Mouse (Mus musculus) right cerebral cortex, postnatal 10 days (tissue): ENCODE results near the gene Sdhd.
"Not testable (repeated sequence)": the region's sequence is repeated elsewhere in the genome, so short reads cannot be mapped to it uniquely, and the experiment has no call there.

Experiments
- DNase-seq, 2 experiments: peaks; one replicate each; pipeline ENCODE4 v3.0.0; 2021; ENCODE audit warnings: low spot score in 2 of 2

Gene Sdhd

GRCm38 (mm10) chr9:50603189-50603997 is at the start of gene Sdhd, which contains the start of gene Timm8b:
Sdhd (minus strand) TSS chr9:50603812.
Timm8b (plus strand) TSS chr9:50603910.
- peak; percentile 97 to 98 for DNase-seq

DNA sequence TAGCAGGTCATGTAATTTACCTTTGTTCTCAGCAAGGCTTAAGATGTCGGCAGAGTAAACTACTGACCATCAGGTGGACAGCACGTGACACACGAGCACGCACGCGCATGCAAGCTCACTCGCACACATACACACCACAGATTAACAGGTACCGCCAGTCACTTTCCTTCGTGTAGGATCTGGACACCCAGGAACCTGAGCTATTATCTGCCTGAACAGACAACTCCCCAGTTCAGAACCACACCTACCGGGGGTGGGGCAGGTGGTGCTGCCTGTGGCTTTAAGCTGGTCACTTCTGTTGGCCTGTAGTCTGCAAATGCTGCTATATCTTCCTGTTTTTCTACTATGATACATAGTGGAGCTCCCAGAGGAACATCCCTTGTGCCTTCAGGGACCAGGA is 46.9 kb upstream of the Sdhd start:
- no peak for DNase-seq

DNA sequence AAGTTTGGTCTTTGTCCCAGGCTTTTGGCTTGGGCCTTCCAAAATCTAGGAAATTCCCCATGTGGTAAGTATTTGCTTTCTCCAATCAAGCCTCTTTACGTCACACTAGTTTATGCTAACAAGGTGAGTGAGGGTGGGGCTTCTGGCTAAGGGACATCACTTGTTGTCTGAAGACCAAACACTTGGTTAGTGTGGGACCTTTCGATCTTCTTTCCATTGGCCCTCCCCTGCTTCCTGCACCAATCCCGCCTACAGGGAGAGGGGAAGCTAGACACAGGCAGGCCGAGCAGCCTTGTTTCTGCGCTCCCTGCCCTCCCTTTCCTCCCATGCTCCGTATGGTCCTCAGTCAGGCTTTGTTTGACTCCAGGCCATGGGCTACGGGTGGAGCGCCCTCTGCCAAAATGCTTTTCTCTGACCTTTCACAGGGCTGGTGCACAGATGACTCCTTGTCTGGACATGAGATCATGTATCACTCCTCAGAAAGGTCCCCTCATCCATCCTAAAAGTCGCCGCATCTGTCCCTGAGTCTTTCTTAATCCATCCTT is 43.3 kb upstream of the Sdhd start:
- no peak for DNase-seq

DNA sequence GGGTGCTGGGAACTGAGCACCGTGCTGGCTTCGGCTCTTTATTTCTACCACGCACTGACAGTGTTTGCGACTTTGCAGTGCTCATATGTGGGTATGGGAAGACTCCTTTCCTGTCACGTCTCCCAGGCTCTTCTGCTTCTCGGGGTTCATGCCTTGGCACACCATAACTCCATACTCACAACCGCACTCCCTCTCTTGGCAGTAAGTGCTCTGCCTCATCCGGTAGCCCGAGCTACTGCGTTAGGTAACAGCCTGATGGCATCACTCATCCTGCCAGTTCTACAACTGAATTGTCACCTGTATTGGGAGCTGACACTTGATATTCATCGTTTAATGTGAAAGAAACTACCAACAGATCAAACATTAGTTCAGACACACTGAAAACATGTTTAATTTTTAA is 30.7 kb upstream of the Sdhd start:
- no peak for DNase-seq

- DNase-seq = no peak
Measured at GRCm38 (mm10) chr9:50633059-50633458, 29.4 kb upstream of the Sdhd start.

- DNase-seq = no peak
Measured at GRCm38 (mm10) chr9:50632016-50632688, 28.5 kb upstream of the Sdhd start.

DNA sequence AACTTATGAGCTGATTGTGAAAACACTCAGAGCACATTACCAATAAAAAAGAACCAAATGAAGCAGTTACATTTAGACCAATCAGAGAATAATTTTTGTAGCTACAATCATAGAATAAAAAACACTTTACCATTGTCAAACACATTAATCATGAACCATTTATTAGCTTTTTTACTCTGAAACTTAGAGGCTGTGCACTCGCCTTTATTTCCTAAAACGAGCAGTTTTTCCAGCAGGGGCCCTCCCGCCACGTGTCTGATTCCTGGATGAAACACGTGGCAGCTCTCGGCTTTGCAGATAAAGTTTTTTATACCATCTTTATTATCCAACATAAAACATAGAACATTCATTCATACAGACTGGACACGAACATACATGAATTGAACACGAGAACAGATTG is 27.3 kb upstream of the Sdhd start:
- not testable (repeated sequence) for DNase-seq

- DNase-seq = no peak
Measured at GRCm38 (mm10) chr9:50617794-50618330, 14.2 kb upstream of the Sdhd start.

DNA sequence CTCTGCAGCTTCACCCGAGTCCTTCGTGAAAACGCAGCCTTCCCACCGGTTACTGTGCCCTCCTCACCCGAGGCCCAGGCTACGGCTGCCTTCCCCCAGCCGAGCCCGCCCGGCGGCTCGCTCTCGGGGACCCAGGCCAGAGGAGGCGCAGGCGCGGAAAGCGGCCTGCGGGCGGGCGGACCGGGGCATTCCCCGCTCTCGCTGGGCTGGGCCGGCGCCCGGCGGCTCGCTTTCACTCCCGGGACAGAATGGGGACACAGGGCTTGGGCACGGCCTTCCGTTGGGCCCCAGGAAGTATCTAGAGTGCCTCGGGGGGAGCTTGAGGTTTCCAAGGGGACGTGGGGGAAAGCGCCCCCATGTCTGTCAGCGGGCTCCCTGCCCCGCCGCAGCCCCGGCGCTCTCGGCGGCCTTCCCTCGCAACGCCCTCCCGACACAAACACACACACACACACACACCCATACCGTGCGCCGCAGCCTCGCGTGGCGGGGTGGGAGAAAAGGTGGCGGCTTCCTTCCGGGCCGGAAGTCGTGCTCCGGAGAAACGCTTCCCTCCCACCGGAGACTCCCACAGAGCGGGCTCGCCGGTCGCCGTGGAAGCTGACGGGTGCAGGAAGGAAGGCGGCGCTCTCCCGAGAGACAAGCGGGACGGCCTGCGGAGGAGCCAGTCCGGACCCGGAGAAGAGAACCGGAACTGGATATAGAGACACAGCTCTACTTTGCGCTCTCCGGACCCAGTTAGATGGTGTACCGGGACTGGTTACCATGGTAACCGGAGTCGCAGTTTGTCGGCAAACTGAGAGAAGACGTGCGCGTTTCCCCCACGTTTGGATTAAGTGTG is 13.4 kb upstream of the Sdhd start, which contains the start of the genes Pih1d2 and Nkapd1:
TSS of gene Pih1d2 (plus strand) at position 556 of the 838 bp plus-strand sequence.
TSS of gene Nkapd1 (minus strand) at position 699 of the 838 bp plus-strand sequence.
- peak; percentile 92 to 93 for DNase-seq

DNA sequence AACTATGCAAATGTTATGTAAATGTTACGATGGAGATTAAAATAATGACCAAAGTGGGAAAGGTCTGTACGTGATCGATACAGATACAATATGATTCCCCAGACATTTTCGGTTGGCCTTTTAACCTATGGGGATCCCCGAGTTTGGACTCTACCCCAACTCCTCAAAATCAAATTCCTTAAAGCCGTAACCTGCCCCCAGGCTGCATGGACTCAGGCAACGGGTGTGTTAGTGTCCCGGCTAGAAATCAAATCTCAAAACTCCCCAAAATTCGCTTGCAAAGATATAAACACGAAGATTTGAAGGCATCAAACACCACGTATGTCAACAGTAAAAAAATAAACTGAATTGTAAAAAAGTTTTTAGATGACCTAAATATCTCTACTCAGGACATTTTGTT is 12.5 kb upstream of the Sdhd start:
- DNase-seq = no peak

GRCm38 (mm10) chr9:50612115-50612514 is 8.5 kb upstream of the Sdhd start:
- peak in 1 of 2 experiments; percentile 40 for DNase-seq

DNA sequence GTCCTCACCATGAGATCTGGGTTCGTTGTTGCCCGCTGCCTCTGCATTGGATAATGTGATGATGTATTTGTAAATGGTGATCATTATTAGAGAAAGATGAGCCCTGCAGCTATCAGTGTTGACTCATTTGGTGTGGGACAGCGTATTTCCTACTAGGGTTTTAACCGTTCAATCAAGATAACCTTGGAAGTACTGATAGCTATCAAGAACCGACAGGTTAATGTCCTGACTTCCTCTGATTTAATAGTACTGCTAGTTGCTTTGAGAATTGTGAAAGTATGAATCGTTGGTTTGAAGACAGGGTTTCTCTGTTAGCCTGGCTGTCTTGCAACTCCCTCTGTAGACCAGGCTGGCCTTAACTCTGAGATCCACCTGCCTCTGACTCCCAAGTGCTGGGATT is 726 bp upstream of the Sdhd start:
- no peak for DNase-seq

GRCm38 (mm10) chr9:50603998-50604324 is 349 bp upstream of the Sdhd start:
- no peak for DNase-seq

DNA sequence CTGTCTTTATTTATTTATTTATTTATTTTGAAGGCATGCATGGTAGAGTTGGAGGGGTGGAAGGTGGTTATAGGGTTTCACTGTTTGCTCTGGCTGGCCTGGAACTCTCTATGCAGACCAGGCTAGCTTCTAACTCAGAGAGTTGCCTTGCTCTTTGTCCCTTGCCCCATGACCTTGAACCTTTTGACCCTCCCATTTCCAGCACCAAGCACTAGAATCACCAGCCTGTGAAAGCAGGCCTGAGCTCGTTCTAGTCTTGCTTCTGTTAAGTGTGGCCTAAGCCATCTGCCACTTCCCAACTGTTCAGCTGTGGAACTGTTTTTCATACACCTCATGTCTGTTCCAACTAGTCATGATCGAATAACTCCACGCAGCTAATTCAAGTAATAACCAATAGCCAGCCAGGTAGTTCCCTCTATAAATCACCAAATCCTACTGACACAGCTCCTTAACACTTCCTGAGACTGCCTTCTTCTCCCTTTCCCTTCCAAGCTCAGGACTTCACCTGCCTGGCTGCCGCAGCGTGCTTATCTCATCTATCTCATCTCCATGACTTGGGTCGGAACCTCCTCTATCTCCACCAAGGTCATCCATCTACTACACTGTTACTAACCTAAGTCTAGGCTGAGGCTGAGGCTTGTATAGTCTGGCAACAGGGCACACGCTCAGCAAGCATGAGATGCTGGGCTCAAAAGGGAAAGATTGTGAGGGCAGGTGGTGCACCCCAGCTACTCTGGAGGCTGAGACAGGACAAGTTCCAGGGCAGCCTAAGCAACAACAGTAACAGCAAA is 1.4 kb downstream of the Sdhd start:
- DNase-seq = no peak

- DNase-seq = no peak
Measured at GRCm38 (mm10) chr9:50601536-50601935, 2.1 kb downstream of the Sdhd start.

DNA sequence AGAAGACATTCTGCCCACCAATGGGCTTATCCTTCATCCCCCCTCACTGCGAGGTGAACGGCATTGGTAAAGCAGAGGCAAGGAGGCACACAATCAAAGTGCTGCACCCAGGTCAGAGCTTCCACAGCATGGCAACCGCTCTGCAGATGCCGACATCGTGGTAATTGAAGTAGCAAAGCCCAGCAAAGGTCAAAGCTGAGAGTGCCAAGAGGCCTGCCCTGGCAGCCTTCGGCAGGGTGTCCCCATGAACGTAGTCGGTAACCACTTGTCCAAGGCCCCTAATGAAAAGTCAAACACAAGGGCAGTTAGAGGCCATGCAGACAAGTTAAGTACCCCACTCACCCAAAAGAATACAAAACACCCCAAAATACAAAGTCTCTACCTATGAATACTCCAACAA is 6.6 kb downstream of the Sdhd start:
- DNase-seq = no peak

- no peak for DNase-seq
Measured at GRCm38 (mm10) chr9:50594794-50595417, 8.7 kb downstream of the Sdhd start.

- DNase-seq = no peak
Measured at GRCm38 (mm10) chr9:50593544-50593943, 10.1 kb downstream of the Sdhd start.

- no peak for DNase-seq
Measured at GRCm38 (mm10) chr9:50592955-50593354, 10.7 kb downstream of the Sdhd start.

DNA sequence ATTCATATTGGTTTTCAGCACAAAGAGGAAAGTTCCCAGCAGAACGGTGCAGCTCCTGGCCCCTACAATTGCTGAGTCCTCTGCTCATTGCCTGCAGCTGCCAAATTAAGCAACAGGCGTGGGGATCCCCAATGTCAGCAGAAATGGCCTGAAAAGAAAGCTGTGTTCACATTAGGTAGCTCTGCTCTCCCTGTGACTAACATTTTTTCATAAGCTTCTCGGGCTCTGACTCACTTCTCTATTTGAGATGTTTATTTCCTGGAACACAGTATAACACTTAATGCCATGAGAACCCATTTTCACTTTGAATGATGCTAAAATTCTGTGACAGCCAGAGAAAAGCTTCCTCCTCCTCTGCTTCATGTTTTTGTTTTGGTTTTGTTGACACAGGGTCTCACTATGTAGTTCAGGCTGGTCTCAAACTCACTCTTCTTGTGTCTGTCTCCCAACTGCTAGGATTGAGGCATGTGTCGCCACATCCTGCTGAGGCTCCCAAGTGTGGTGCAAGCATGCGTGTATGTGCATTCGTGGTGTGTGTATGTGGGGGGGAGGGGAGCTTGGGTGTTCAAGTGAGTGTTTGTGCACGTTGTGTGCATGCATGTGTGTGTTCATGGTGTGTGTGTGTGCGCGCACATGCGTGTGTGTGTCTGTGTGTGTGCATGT is 12.6 kb downstream of the Sdhd start:
- no peak for DNase-seq
